Mouse (Mus musculus) MEL (cell line): ENCODE measurements around the gene Cdkn3. TPM values are rescaled to one million over a fixed set of nuclear protein-coding genes. Genes with fewer than 3 reads are reported as not detected.
A peak's percentile ranks its signal among the peaks of the same experiment; 100 is the strongest.

Experiments used
- DNase-seq: peaks from one replicate; pipeline ENCODE4 v3.0.0; 2011; ENCODE audit warnings: low read depth, low spot score
- H3K27ac ChIP-seq: 2 replicates; pipeline ENCODE4 v1.5.1; 2012; ENCODE audit warnings: low read depth, mild to moderate bottlenecking, control low read depth, low read length, moderate library complexity; ENCODE audit not compliant: control insufficient read depth
- H3K27me3 ChIP-seq, 2 experiments: fragments of 150-350 bp in 1 of 2; sonication (generic) in 1 of 2; 2 replicates each; pipeline ENCODE4 v1.6.1; 2012; ENCODE audit warnings: low read length in 2 of 2, mild to moderate bottlenecking in 2 of 2, improper control_type of control experiment in 1 of 2, moderate library complexity in 1 of 2; ENCODE audit not compliant: insufficient read depth in 2 of 2, control insufficient read depth in 1 of 2
- H3K36me3 ChIP-seq, 2 experiments: 2 replicates each; pipeline ENCODE4 v1.6.1; 2012 to 2014; ENCODE audit warnings: low read length in 2 of 2, improper control_type of control experiment in 1 of 2, inconsistent platforms in 1 of 2, mild to moderate bottlenecking in 1 of 2; ENCODE audit not compliant: insufficient read depth in 2 of 2, control insufficient read depth in 1 of 2
- H3K4me1 ChIP-seq, 2 experiments: fragments of 150-350 bp in 1 of 2; sonication (generic) in 1 of 2; 2 replicates each; pipeline ENCODE4 v1.6.1; 2012; ENCODE audit warnings: low read length in 2 of 2, improper control_type of control experiment in 1 of 2, mild to moderate bottlenecking in 1 of 2; ENCODE audit not compliant: insufficient read depth in 2 of 2, control insufficient read depth in 1 of 2
- H3K4me3 ChIP-seq, 2 experiments: fragments of 150-350 bp in 1 of 2; sonication (generic) in 1 of 2; 2 replicates each; pipeline ENCODE4 v1.5.1; 2012; ENCODE audit warnings: low read depth in 2 of 2, low read length in 2 of 2, mild to moderate bottlenecking in 2 of 2, moderate library complexity in 2 of 2, control low read depth in 1 of 2, improper control_type of control experiment in 1 of 2; ENCODE audit not compliant: control insufficient read depth in 1 of 2, insufficient read depth in 1 of 2
- H3K79me2 ChIP-seq: 2 replicates; pipeline ENCODE4 v1.6.1; 2012; ENCODE audit warnings: mild to moderate bottlenecking, low read length, moderate library complexity; ENCODE audit not compliant: control insufficient read depth, poor library complexity, insufficient read depth
- H3K9ac ChIP-seq: 2 replicates; pipeline ENCODE4 v1.6.1; 2012; ENCODE audit warnings: low read depth, mild to moderate bottlenecking, control low read depth, low read length, moderate library complexity; ENCODE audit not compliant: control insufficient read depth, poor library complexity, severe bottlenecking
- H3K9me3 ChIP-seq: fragments of 150-350 bp; sonication (generic); replicated peaks from 2 replicates; pipeline ENCODE4 v1.6.1; 2012; ENCODE audit warnings: mild to moderate bottlenecking, low read length, improper control_type of control experiment, moderate library complexity; ENCODE audit not compliant: insufficient read depth
- GATA1 ChIP-seq: IDR thresholded peaks from 2 replicates; pipeline ENCODE4 v1.6.1; 2011; ENCODE audit warnings: low read depth, low read length, improper control_type of control experiment
- HCFC1 ChIP-seq: IDR thresholded peaks from 2 replicates; pipeline ENCODE4 v1.6.1; 2012; ENCODE audit warnings: low read depth, mild to moderate bottlenecking, inconsistent platforms, low read length, improper control_type of control experiment, moderate library complexity
- KAT2A ChIP-seq: conservative IDR thresholded peaks from 2 replicates; pipeline ENCODE4 v1.6.1; 2012; ENCODE audit warnings: low read depth, low read length, improper control_type of control experiment, inconsistent platforms
- MXI1 ChIP-seq: IDR thresholded peaks from 2 replicates; pipeline ENCODE4 v1.6.1; 2011; ENCODE audit warnings: mild to moderate bottlenecking, low read depth, low read length, improper control_type of control experiment
- MYC ChIP-seq: IDR thresholded peaks from 2 replicates; pipeline ENCODE4 v1.6.1; 2011; ENCODE audit warnings: low read depth, mild to moderate bottlenecking, low read length, improper control_type of control experiment, moderate library complexity
- NELFE ChIP-seq: IDR thresholded peaks from 2 replicates; pipeline ENCODE4 v1.6.1; 2011; ENCODE audit warnings: low read depth, low read length, improper control_type of control experiment
- POLR2AphosphoS5 ChIP-seq: IDR thresholded peaks from 2 replicates; pipeline ENCODE4 v1.6.1; 2012; ENCODE audit warnings: low read depth, borderline replicate concordance, mild to moderate bottlenecking, inconsistent platforms, low read length, moderate library complexity, mixed read lengths
- RCOR1 ChIP-seq: IDR thresholded peaks from 2 replicates; pipeline ENCODE4 v1.6.1; 2012; ENCODE audit warnings: low read depth, mild to moderate bottlenecking, inconsistent platforms, low read length, improper control_type of control experiment
- SIN3A ChIP-seq: IDR thresholded peaks from 2 replicates; pipeline ENCODE4 v1.6.1; 2012; ENCODE audit warnings: low read length, improper control_type of control experiment, inconsistent platforms
- TBP ChIP-seq: IDR thresholded peaks from 2 replicates; pipeline ENCODE4 v1.8.0; 2011; ENCODE audit warnings: low read depth, low read length, improper control_type of control experiment
- USF1 ChIP-seq: IDR thresholded peaks from 2 replicates; pipeline ENCODE4 v1.6.1; 2014; ENCODE audit warnings: low read depth, mild to moderate bottlenecking, inconsistent platforms, low read length, improper control_type of control experiment, moderate library complexity
- polyA plus RNA-seq, 2 experiments: library from polyadenylated mRNA; stranded (reverse) in 1 of 2; unstranded in 1 of 2; fragments of >175 nt in 1 of 2; fragments of >200 nt in 1 of 2; gene quantifications; 2 replicates each; pipeline versions ENCODE4 v1.2.1 to v1.2.4; 2012; ENCODE audit warnings: low replicate concordance in 2 of 2, low read depth in 1 of 2; ENCODE audit not compliant: insufficient read length in 2 of 2, insufficient read depth in 1 of 2, missing spikeins in 1 of 2
- total RNA-seq: library from RNA; depleted of rRNA; stranded (reverse); fragments of 300-350 nt; gene quantifications from 2 replicates; pipeline ENCODE4 v1.2.3, GENCODE M21; 2012

The Cdkn3 gene
- total and polyA plus RNA-seq, 3 experiments: 15.7 to 19.6 TPM; not detected in 1

DNA sequence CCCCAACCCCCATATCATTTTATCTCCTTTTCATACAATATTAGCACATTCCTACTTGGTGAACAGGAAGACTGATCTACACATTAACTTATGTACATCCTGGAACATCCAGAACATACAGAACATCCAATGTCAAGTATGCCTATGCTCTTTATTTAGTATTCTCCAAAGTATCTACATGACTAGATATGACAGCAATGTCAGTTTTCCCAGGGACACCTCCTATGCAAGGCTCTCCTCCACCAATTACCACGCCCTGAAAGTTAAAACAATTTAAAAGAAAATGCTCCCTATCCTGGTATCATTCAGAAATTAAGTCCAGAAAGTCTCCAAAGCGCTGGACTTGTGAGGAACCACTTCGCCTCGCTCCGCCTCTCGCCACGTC, 379 bp upstream of the Cdkn3 start:
- no peaks in the 10 kb centered on the region for H3K9me3 ChIP-seq
- H3K9ac ChIP-seq: no peak overlapping the region
- 0 out of 4 replicates have a peak, but pooled peaks cover 0 to 5% of the 10 kb centered on the region in 2 experiments for H3K4me1 ChIP-seq
- H3K79me2 ChIP-seq: peaks cover 2% of the 10 kb centered on the region; the same call in 1 of the 2 replicates
- peak overlapping the region; percentile 24 to 62; a peak in 3 of 4 replicates for H3K4me3 ChIP-seq
- peaks cover 0 to 4% of the 10 kb centered on the region in 2 experiments; a peak in 2 of 4 replicates for H3K36me3 ChIP-seq
- H3K27ac ChIP-seq: no peak overlapping the region
- DNase-seq: no peak
- no peaks in the 10 kb centered on the region for H3K27me3 ChIP-seq
- TF ChIP-seq POLR2AphosphoS5 (no peak), KAT2A (no peak), MYC (no peak), USF1 (no peak), MXI1 (no peak), NELFE (no peak)

DNA sequence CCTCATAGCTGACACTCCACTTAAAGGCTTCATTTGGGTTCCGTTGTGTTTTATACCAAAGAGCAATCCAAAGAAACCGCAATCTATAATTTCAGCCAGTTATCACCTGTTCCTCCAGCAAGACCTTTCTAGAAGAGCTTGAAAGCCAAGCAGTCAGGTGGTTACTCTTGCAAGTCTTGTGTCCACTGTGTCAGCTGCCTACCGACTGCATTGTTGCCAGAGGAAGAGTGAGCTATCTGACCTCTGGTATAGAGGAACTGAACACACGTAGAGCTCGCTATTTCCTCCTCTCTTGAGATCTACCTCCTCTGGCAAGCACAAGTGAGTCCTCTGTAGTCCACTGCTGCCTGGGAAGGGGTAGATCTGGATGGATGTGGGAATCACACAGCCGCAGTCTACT, 845 bp downstream of the Cdkn3 start:
- Histone ChIP-seq H3K9me3 (no peaks in the 10 kb centered on the region), H3K4me1 (0 out of 4 replicates have a peak, but pooled peaks cover 0 to 5% of the 10 kb centered on the region in 2 experiments), H3K27ac (no peak overlapping the region), H3K79me2 (peaks cover 2% of the 10 kb centered on the region; the same call in 1 of the 2 replicates), H3K27me3 (no peaks in the 10 kb centered on the region), H3K9ac (peak overlapping the region; percentile 74), H3K4me3 (peak overlapping the region; percentile 82), H3K36me3 (peaks cover 2 to 4% of the 10 kb centered on the region in 2 experiments; a peak in 3 of 4 replicates)
- no peak for DNase-seq
- TF ChIP-seq SIN3A (0 out of 2 replicates have a peak, but pooled peaks have one; percentile 3), MYC (no peak)

DNA sequence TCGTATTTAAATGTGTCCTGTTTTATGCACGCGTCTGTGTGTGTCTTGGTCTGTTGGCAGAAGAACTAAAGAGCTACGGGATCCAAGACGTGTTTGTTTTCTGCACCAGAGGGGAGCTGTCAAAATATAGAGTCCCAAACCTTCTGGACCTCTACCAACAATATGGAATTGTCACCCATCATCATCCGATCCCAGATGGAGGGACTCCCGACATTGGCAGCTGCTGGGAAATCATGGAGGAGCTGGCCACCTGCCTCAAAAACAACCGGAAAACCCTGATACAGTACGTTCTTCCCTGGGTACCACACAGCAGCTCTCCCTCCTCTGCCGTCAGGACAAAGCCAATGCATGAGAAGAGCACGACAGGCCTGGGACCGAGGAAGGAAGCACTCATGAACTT, 6.8 kb downstream of the Cdkn3 start:
- Histone ChIP-seq H3K9ac (no peak overlapping the region), H3K4me3 (no peak overlapping the region)
- no peak for TF ChIP-seq RCOR1
- no peak for TF ChIP-seq SIN3A
- TF ChIP-seq GATA1: no peak
- TF ChIP-seq MYC: no peak
- TF ChIP-seq TBP: no peak
- no peak for TF ChIP-seq POLR2AphosphoS5
- TF ChIP-seq HCFC1: no peak
- TF ChIP-seq, all 39 proteins: peak for 0
- Histone ChIP-seq H3K27ac (no peak overlapping the region), H3K9me3 (no peaks in the 10 kb centered on the region), H3K4me1 (no peaks in the 10 kb centered on the region), H3K79me2 (no peaks in the 10 kb centered on the region), H3K27me3 (no peaks in the 10 kb centered on the region), H3K36me3 (peaks cover 2 to 9% of the 10 kb centered on the region in 2 experiments; a peak in 3 of 4 replicates)
- no peak for DNase-seq
